Mouse (Mus musculus) layer of hippocampus, adult 11-12 months (tissue): ENCODE measurements around the gene Colgalt2.

Source experiments
- DNase-seq: peaks from one replicate; pipeline ENCODE4 v3.0.0; 2022; ENCODE audit warnings: low spot score

Gene Colgalt2

DNA sequence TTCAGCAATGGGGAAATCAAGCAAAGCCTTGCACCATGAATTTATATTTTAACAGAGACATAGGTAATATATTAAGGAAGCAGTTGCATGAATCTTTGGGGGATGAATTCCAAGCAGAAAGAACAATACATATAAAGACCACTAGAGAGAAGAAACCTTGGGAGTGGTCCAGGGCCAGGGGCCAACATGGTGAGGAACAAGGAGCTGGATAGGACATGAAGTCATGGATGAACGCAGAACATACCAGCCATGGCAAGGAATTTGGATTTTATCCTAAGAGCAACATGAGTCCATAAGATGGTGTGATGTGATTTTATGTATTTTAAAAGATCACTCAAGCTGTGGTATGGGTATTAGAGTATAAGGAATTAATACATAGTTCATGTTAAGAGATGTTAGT, 92.6 kb downstream of the Colgalt2 start:
- no peak for DNase-seq

DNA sequence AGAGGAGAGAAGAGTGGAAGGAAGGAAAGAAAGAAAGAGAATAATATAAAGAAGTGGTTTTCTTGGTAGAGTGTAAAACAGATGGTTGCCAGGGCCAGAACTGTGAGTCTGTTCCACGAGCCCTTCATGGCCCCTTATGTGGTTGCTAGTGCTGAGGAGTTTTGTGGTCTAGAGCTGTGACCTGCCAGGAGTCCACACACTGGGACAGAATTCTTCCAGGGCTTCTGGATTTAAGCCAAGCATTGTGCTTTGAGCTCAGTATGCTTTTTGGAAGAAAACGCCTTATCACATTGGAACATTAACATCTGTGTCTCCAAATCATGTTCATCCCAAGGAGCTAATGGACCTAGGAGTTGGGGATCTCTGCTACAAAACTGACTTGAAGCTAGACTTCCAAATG, 97.2 kb downstream of the Colgalt2 start:
- peak; percentile 2 for DNase-seq

DNA sequence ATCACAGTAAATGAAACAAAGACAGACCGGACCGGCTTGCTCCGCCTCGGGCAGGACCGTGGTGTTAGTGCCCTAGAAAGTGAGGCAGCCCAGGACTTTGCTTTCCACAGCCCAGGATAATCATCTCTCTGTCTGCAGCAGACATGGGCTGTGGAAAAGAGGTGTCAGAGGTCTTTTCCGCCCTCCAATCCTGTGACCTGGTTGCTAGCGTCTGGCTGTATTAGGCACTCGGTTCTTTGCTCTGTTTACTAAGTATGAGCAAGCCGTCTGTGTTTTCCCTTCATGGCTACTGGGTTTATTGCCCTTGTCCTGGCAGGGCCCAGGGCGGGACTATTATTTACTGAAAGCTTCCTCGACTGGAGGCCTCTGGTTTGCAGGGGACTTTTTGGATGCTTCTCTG, 98.0 kb downstream of the Colgalt2 start:
- DNase-seq, result no peak

DNA sequence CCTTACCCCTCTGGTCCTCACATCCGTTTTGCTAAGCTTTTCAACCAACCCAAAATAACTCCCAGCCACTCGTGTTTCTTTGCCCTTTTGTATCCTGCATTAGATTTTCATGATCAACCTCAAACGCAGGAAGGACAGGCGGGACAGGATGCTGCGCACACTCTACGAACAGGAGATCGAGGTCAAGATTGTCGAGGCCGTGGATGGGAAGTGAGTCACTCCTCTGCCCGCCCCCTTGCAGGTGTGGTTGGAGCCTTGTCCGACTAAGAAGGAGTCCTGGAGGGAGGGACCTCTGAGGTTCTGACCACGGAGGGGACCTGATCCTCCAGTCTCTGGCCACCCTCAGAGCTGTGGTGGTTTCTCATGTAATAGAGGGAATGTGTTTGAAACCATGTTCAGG, 100.2 kb downstream of the Colgalt2 start:
- DNase-seq, result peak; percentile 0

DNA sequence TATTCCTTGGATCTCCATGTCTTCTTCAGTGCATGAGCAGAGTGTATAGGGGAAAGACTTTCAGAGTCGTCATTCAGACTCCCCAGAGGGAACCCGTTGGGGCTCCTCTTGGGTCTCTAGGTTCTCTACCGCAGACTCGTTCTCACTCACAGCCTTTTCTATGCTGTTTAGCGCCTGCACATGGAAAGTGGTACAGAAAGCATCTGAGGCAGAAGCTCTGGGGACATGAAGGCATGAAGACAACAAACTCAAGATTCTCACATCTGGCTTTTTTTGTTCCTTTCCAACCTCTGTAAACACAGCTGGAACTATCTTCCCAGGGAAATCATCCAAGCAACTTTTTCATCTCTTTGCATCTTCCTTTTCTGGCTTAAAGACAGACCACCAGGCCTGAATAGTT, 106.5 kb downstream of the Colgalt2 start:
- DNase-seq, result no peak

DNA sequence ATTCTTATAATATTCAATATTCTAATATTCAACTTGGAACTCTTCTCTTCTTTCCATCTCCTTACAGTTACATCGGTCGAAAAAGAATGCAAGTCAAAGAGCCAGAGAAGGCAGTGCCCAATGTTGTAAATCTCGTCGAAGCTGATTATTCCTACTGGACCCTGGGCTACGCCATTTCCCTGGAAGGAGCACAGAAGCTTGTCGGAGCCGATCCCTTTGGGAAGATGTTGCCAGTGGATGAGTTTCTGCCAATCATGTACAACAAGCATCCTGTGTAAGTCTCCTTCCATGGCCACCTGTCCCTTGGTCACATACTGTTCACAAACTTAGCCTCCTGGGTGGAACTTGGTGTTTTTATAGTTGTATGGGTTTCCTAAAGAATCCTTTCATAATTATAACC, 107.1 kb downstream of the Colgalt2 start:
- no peak for DNase-seq

DNA sequence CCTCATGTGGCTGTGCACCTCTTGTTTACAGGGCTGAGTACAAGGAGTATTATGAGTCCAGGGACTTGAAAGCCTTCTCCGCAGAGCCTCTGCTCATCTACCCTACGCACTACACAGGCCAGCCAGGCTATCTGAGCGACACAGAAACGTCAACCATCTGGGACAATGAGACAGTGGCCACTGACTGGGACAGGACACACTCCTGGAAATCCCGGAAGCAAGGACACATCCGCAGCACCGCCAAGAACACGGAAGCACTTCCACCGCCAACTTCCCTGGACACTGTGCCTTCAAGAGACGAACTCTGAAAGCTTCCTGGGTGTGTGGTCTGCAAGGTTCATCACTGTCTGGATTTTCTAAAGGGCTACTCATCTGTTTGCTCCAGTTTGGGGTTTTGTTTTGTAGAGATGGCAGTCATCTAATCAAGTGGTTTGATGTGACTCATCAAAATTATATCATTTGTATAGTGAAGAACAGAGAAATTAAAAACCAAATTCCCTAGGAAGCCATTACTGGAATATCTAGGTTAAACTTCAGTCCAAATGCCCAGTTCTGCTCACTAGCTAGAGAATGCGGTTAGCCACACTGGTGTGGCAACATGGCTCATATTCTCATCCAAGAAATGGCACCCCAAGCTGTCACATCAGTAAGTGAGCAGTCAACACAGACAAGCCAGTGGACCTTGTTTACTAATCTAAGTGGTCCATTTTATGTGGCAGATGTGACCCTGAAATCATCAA, 109.0 kb downstream of the Colgalt2 start:
- no peak for DNase-seq

DNA sequence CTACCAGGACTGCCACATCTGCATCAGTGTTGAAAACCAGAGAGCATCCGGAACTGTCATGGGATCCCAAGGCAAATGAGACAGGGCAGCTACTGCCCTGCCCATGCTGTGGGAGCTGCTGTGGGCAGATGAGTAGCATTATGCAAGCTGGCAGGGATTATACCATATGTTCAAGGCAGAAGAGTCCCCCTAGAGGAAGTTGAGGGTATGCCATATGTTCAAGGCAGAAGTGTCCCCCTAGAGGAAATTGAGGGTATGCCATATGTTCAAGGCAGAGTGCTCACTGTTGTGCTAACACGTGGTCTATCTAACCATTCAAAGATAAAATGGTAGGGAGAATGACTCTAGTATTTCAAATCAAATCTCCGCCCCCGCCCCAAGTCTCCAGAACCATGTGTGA, 111.6 kb downstream of the Colgalt2 start:
- DNase-seq, result no peak

DNA sequence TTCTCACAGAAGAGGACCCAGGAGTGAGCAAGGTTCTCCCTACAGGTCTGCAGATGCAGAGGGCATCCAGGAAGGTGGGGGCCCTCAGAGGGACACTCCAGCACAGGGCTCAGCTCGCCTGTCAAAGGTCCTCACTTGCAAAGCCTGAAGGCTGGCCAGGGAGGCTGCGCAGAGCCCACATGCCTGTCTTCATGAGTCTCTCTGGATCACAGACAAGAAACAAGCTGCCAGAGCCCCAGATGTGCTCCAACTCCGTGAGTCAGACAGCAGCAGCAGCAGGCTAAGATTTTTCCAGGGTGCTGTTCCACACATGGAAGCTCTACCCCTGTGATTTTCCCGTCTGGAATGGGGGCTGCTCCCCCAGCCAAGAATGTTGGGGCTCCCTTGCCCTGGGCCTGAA, 114.6 kb downstream of the Colgalt2 start:
- DNase-seq, result no peak

DNA sequence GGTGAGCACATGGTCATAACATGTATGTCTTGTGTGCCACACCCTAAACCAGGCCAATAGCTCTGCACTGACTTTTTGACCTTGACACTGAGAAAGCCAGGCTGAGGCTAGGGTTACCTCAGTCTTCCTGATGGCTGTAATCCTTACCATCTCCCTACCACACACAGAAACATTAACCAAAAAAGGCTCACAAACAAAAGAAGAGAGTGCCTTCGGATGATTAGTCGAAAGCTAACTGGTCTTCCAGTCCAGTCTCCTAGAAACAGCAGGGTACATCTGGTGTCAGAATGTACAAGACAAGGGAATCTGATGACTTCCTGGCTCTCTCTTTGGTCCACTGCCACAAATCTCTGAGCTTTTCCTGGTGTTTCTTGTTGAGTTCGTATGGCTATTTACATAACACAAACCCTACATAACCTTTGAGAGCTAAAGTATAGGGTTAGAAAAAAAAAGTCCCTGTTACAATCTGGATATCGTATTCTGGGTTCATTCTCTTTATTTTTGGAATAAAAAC, 117.5 kb downstream of the Colgalt2 start:
- no peak for DNase-seq

DNA sequence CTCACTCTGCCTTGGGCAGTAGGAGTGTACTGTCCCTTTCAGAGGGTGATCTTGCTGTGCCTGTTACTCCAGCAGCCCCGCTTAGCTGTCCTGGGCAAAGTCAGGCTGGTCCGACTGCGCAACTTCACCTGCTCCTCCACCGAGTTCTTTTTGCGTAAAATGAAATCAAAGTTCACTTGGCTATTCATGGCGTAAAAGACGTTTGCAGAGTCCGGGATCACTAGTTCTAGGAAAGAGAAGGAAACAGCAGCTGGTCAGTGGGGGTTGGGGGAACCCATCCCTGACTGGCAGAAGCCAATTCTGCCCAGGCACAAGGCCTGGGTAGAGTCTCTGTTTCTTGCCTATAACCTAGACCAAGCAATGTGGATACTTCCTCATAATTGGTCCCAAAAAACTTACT, 119.3 kb downstream of the Colgalt2 start:
- no peak for DNase-seq

DNA sequence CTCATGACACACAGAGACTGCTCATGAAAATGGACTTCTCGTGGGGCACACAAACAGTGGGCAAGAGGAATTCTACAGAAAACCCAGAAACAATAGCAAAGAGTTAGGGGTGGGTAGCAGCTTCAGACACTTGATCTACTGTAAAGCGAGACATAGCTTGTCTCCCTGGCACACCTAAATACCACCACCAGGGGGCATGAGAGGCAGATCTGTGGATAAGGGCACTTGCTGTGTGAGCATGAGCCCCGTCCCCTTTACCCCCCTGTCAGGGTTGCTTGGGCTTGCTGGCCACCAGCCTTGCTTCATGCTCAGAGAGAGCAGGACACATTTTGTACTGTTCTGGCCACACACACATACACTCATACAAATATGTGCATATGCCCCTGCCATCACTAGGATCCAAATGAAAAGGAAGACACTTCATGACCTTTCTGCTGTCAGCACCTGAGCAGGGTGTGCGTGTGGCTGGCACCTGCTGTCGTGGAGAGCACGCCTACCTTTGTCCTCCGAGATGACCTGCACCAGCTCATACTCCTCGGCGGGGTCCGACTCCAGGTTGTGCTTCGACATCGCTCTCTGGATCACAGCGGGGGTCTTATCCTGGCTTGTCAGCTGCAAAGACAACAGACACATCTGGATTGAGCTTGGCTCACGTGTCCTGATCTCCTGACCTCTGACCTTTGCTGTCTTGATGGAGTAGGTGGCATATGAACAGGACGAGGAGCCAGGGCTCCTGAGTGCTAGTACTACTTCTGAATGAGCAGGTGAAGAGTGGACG, 121.4 kb downstream of the Colgalt2 start:
- DNase-seq, result peak; percentile 74

DNA sequence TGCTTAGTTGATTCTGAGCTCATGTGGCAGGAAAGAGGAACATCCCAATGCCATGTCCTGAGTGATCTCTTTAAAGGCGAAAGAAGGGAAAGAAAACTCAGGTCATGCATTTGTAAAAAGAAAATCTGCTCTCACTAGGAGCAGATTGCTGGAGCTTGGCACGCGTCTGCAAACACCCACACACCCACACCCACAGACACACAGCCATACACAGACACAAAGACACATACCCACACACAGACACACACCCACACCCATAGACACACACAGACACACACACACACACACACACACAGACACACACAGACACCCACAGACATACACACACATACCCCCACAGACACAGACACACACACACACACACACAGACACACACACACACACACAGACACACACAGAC, 122.6 kb downstream of the Colgalt2 start:
- peak; percentile 76 for DNase-seq

DNA sequence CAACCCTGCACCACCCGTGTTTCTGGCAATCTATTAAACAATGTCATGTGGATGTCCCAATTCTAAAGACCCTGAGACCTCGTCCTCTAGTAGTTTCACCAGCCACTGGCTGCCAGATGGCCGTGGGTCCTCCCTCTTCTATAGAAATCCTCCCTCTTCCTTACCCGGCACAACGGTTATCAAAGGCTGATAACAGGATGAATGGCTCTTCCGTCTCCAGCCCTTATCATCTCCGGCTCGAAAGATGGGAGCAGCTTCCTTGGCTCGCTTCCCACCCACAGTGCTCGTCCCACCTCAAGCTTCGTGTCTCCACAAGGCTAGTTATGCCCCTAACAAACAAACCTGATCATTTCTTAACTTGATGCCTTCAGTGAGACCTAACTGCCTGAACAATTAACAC, 123.7 kb downstream of the Colgalt2 start:
- DNase-seq, result no peak

DNA sequence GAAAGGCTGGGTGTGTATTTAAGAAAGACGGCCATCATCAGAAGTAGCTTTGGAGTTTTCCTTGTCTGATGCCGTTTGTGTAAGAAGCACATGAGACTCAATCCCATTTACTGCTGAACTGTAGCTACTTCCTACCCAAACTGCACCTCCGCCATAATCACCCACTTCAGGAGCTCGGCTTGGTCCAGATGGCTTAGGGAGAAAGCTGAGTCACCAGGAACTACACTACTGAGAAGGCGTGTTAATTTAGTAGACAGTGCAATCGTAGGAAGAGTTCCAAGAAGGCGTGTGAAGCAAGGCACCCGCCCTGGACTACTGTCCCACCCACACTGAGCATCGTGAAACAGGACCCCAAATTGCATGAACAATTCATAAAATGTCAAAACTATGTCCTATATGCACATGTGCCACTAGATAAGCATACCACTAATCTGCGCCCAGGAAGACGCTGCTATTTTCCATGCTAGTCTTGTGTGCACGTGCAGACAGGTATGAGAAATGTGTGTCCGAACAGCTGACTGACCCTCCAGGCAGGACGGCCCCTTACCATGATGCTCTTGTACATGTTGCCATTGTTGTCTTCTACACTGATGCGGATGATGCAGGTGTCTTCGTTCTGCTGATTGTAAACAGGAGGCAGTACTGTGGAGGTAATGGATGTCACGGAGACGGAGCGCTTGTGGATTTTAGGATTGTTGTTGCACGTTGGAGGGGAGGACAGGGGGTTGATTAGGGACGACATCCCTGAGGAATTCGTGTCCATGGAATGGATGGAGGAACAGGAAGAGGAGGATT, 124.7 kb downstream of the Colgalt2 start:
- DNase-seq, result peak; percentile 61

DNA sequence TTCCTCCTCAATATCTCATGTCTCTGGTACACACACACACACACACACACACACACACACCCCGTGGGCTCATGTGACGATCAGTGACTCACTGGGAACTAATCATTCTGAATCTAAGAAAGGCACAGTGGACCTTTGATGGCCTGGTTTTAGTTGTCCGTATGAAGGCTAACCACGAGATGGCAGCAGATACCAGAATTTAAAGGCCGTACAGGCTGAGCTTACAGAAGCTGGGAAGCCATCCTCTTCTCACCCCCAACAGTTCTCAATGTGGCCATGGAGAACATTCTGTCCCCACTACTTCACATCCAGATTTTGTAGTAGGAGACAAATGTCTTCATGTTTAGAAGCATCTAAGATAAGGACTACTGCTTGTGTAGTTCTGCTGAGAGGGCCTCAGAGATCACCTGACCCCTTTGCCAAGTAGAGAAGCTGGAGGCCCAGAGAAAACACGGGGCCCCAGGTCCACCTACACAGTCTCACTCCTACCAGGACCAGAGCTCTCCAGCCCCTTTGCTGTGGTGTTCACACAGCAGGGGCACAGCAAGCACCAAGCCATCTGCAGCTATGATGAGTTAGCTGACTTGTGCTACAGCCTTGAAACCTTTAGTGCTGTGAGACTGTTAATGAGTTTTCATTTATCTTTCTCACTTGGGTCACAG, 125.5 kb downstream of the Colgalt2 start:
- DNase-seq, result peak; percentile 88

DNA sequence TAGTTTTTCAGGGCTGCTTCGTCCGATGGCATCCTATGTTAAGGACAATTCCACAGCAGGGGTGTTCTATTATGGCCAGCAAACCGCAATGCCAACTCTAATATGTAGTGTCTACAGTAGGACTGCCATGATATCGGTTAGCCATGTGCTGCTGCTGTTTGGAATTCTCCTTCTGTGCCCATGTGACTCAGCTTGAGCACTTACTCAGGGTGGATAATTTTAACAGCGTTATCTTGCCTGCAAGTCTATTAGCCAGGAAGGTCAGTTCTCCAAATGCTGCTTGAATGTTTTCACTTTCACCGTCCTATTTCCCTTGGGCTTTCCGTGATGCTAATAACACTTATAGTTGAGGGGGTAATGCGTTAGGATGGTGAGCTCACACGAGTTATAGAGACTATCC, 126.5 kb downstream of the Colgalt2 start:
- no peak for DNase-seq

DNA sequence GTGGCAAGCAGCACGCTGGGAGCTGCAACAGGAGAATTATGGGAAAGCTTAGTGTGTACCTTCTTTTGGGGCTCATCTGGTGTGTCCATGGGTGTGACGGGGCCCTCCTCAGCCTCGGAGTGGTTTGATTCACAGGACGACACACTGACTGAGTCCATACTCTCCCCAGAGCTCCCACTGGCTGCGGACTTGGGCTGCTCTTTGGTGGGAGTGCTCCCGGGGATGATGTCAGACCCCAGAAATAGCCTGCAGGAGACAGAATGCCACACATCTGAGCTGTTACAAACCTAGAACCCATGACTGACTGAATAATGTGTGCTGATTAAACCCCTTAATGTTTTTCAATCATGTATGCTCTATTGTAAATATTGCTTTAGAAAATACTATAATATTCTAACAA, 128.6 kb downstream of the Colgalt2 start:
- DNase-seq, result no peak

DNA sequence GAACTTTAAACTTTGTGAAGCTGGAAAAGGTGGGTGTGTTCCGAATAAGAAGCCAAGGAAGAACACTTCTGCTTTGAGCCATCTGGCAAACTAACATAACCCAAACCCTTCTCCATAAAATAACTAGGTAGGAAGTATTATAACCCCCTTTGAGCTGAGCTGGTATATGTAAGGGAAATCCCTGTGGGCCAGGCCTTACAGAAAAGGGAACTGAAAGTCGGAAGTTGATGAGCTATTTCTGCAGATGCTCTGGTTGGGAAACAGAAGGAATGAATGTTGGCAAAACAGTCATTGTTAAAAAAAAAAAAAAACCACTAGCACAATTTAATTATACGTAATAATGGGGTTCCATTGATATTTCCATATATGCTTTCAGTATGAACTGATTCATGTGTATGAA, 129.1 kb downstream of the Colgalt2 start:
- DNase-seq, result no peak

DNA sequence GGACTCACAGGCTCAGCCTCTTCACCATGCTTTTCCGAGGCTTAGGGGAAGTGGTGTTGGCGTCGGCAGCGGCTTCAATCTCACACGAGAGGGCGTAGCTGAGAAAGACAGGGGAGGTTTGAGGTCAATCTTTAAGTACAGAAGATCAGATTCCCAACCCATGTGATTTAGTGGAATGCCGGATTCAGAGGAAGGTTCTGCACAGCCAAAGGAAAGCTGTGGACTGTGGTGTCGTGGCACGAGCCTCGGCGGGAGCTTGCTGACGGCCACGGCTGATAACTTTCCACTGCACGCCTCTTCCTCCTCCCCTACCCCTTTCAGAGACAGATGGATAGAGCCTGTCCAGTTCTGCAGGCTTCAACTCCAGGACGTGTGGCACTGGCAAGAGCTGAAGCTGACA, 131.9 kb downstream of the Colgalt2 start:
- no peak for DNase-seq

DNA sequence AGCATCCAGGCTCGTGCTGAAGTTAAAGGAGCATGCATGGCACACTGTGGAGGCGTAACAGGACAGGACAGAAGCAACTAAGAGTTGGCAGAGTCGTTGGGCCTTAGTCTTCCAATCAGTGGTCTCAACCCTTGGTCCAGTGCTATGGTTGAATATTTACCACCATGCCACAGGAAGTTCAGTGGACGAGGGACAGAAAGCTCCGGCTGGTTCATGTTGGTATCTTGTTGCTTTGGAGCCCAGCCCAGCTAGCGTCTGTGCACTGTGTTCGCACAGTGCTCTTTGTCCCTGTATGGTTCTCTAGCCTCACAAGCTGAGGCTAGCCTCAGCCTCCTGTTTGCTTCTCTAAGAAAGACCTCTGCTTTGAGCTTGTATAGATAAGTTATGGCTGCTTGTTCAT, 134.9 kb downstream of the Colgalt2 start:
- no peak for DNase-seq

DNA sequence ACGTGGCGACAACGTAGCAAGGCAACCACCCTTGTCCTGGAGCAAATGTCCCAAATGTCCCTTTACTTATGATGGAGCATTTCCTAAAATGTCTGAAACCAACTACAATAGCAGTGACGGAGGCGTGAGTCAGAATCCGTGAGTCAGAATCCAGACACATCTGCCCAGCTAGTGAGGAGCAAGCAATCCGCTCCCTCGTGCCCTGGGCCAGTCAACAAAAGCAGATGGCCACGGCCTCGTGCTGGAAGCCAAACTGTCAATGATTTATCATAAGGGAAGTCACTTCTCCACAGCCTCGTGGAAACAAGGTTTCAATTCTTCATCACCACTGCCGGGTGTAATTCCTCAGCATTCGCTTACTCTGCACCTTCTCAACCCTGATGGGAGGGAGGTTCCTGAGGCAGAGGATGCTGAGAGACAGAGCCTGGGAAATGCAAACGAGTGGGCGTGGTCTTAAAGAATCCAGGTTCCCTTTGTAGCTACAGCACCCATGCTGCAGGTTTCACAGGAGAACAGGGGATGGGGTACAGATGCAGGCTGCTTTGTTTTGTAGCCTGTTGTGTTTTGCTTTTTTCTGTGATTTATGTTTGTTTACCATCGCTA, 136.9 kb downstream of the Colgalt2 start:
- DNase-seq, result no peak
